Mouse (Mus musculus) lung, postnatal 0 days (tissue): ENCODE data around the gene Smg6. TPM values are rescaled to one million over a fixed set of nuclear protein-coding genes. Genes with fewer than 3 reads are reported as not detected.

ENCODE experiments used
- ATAC-seq: fragments of 200-750 bp; cut with Nextera tagmentation; 2 replicates; pipeline ENCODE4 v1.8.0; 2017; ENCODE audit warnings: moderate library complexity
- DNase-seq: peaks from one replicate; pipeline ENCODE4 v3.0.0-alpha.2; 2016; ENCODE audit warnings: low spot score
- H3K27ac ChIP-seq: fragments of 300-500 bp; sonication (generic); 2 replicates; pipeline ENCODE4 v1.5.1; 2014; ENCODE audit warnings: antibody characterized with exemption, mild to moderate bottlenecking, low read length, mixed read lengths
- H3K27me3 ChIP-seq: fragments of 300-500 bp; sonication (generic); replicated peaks from 2 replicates; pipeline ENCODE4 v1.6.1; 2014; ENCODE audit warnings: low read length, mixed read lengths; ENCODE audit not compliant: insufficient read depth
- H3K36me3 ChIP-seq: fragments of 300-500 bp; sonication (generic); 2 replicates; pipeline ENCODE4 v1.6.1; 2014; ENCODE audit warnings: low read length, mixed read lengths; ENCODE audit not compliant: insufficient read depth
- H3K4me1 ChIP-seq: fragments of 300-500 bp; sonication (generic); 2 replicates; pipeline ENCODE4 v1.6.1; 2014; ENCODE audit warnings: antibody characterized with exemption, low read depth, low read length, mixed read lengths; ENCODE audit not compliant: insufficient read depth
- H3K4me2 ChIP-seq: fragments of 300-500 bp; sonication (generic); replicated peaks from 2 replicates; pipeline ENCODE4 v1.6.1; 2014; ENCODE audit warnings: low read depth, mild to moderate bottlenecking, low read length, moderate library complexity, mixed read lengths
- H3K4me3 ChIP-seq: fragments of 300-500 bp; sonication (generic); 2 replicates; pipeline ENCODE4 v1.5.1; 2014; ENCODE audit warnings: low read depth, low read length
- H3K9ac ChIP-seq: fragments of 300-500 bp; sonication (generic); replicated peaks from 2 replicates; pipeline ENCODE4 v1.6.1; 2014; ENCODE audit warnings: low read depth, mild to moderate bottlenecking
- H3K9me3 ChIP-seq: fragments of 300-500 bp; sonication (generic); 2 replicates; pipeline ENCODE4 v1.6.1; 2016; ENCODE audit warnings: low read length, mixed read lengths
- CTCF ChIP-seq: IDR thresholded peaks from 2 replicates; pipeline ENCODE4 v1.5.1; 2016; ENCODE audit warnings: antibody characterized with exemption, mild to moderate bottlenecking
- EP300 ChIP-seq: IDR thresholded peaks from 2 replicates; pipeline ENCODE4 v1.6.1; 2016; ENCODE audit warnings: antibody characterized with exemption, mild to moderate bottlenecking, control low read depth
- WGBS: fragments of 180-500 bp; shearing (Covaris S2); extraction: QIAGEN DNeasy Blood & Tissue Kit; methylation state at CpG from one replicate; pipeline ENCODE4 v1.1.7; 2014; 5-methylcytosine and 5-hydroxymethylcytosine counted together
- polyA plus RNA-seq: library from polyadenylated mRNA; unstranded; fragments of >200 nt; fragmentation: Nextera tagmentation; extraction: Ambion mirVana; gene quantifications from 2 replicates; pipeline ENCODE4 v1.2.1, GENCODE M21; 2015

Smg6 gene
- polyA plus RNA-seq, 1 experiment from 2014 or later = 9.9 TPM

- WGBS = 89% methylated on average over 3 of the region's 3 CpGs
- no peak overlapping the region for H3K4me3 ChIP-seq
- no peaks in the 10 kb centered on the region for H3K27me3 ChIP-seq
- no peak overlapping the region for H3K27ac ChIP-seq
- no peaks in the 10 kb centered on the region for H3K4me1 ChIP-seq
- no peak overlapping the region for H3K4me2 ChIP-seq
- TF ChIP-seq CTCF = no peak
- TF ChIP-seq EP300 = no peak
- ATAC-seq (no peak), DNase-seq (no peak)
- H3K36me3 ChIP-seq = no peaks in the 10 kb centered on the region
- no peak overlapping the region for H3K9ac ChIP-seq
- H3K9me3 ChIP-seq = no peaks in the 10 kb centered on the region
Observed at GRCm38 (mm10) chr11:74965516-74965915, 39.9 kb downstream of the Smg6 start.

GRCm38 (mm10) chr11:74973290-74974157 lies 47.9 kb downstream of the Smg6 start:
- no peak for TF ChIP-seq EP300
- TF ChIP-seq CTCF = no peak
- Histone ChIP-seq H3K4me3 (no peak overlapping the region), H3K9me3 (no peaks in the 10 kb centered on the region), H3K27ac (no peak overlapping the region), H3K4me2 (no peak overlapping the region), H3K27me3 (no peaks in the 10 kb centered on the region), H3K4me1 (no peaks in the 10 kb centered on the region), H3K9ac (no peak overlapping the region), H3K36me3 (no peaks in the 10 kb centered on the region)
- no peak for DNase-seq
- no peak for ATAC-seq
- 75% methylated on average over 7 of the region's 7 CpGs for WGBS

GRCm38 (mm10) chr11:74974615-74975014 lies 49.0 kb downstream of the Smg6 start:
- Histone ChIP-seq H3K4me3 (no peak overlapping the region), H3K27ac (no peak overlapping the region), H3K4me1 (no peaks in the 10 kb centered on the region), H3K36me3 (no peaks in the 10 kb centered on the region), H3K9me3 (no peaks in the 10 kb centered on the region), H3K4me2 (no peak overlapping the region), H3K27me3 (no peaks in the 10 kb centered on the region), H3K9ac (no peak overlapping the region)
- no peak for TF ChIP-seq CTCF
- ATAC-seq (no peak), DNase-seq (no peak)

GRCm38 (mm10) chr11:74976835-74977687 lies 51.4 kb downstream of the Smg6 start:
- 87% methylated on average over 3 of the region's 3 CpGs for WGBS
- H3K9me3 ChIP-seq = no peaks in the 10 kb centered on the region
- H3K27ac ChIP-seq = no peak overlapping the region
- H3K4me2 ChIP-seq = no peak overlapping the region
- H3K4me1 ChIP-seq = no peaks in the 10 kb centered on the region
- TF ChIP-seq EP300 (no peak), CTCF (no peak)
- no peak overlapping the region for H3K4me3 ChIP-seq
- DNase-seq (no peak), ATAC-seq (no peak)
- H3K27me3 ChIP-seq = no peaks in the 10 kb centered on the region
- H3K9ac ChIP-seq = no peak overlapping the region
- no peaks in the 10 kb centered on the region for H3K36me3 ChIP-seq

GRCm38 (mm10) chr11:74981464-74981863 lies 55.8 kb downstream of the Smg6 start:
- Histone ChIP-seq H3K27ac (no peak overlapping the region), H3K4me3 (no peak overlapping the region), H3K27me3 (no peaks in the 10 kb centered on the region), H3K4me1 (no peaks in the 10 kb centered on the region), H3K4me2 (no peak overlapping the region), H3K36me3 (no peaks in the 10 kb centered on the region; the same call in 1 of the 2 replicates), H3K9me3 (no peaks in the 10 kb centered on the region), H3K9ac (no peak overlapping the region)
- peak; percentile 87 for ATAC-seq
- 33% methylated on average over 2 of the region's 2 CpGs for WGBS
- TF ChIP-seq EP300 (no peak), CTCF (peak; percentile 99)
- DNase-seq = peak; percentile 86

GRCm38 (mm10) chr11:74982241-74982640 lies 56.6 kb downstream of the Smg6 start:
- Histone ChIP-seq H3K27ac (no peak overlapping the region), H3K4me3 (no peak overlapping the region)
- ATAC-seq = no peak

More at GRCm38 (mm10) chr11:74982241-74982640, 56.6 kb downstream of the Smg6 start:
- no peak for TF ChIP-seq EP300
- TF ChIP-seq CTCF = no peak
- no peaks in the 10 kb centered on the region; the same call in 1 of the 2 replicates for H3K36me3 ChIP-seq
- H3K9ac ChIP-seq = no peak overlapping the region
- no peak overlapping the region for H3K4me2 ChIP-seq
- H3K27me3 ChIP-seq = no peaks in the 10 kb centered on the region
- no peak for DNase-seq
- no peaks in the 10 kb centered on the region for H3K4me1 ChIP-seq
- no peaks in the 10 kb centered on the region for H3K9me3 ChIP-seq
